Mouse (Mus musculus) natural killer cell, adult 2 months (primary cell): ENCODE results near the gene Csrnp3.

Experiments used
- DNase-seq, 2 experiments: peaks; one replicate each; pipeline ENCODE4 v3.0.0; 2022; ENCODE audit warnings: low spot score in 2 of 2

Gene Csrnp3

DNA sequence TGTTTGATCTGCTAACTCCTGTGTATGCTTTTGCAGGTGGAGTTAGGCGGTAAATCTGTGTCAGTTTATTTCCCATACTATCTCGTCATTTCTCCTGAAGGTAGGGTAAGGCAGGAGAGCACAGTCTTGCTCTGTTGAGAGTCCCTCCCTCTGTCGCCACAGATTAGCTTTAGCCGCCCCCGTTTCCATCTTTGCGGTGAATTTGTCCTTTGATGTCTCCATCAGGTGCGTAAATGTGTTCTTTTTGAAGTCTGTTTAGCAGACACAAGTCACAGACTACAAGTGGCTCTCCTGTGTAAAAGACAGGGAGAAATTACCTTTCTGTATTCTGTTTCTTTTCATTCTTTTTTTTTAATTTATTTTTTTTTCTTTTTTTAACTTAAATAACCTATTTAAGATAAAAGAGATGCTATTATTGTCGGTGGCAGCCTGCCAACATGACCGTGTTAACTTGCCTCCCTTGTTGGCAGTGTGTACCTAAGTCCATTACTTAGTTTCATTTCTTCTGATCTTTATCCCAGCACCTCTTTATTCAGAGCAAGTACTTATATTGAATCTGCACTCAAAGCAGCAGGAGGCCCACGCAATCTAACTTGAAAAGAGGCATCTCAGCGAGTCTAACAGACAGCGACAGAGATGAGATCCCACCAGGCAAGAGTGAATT is 25.5 kb downstream of the Csrnp3 start:
- DNase-seq, result no peak

DNA sequence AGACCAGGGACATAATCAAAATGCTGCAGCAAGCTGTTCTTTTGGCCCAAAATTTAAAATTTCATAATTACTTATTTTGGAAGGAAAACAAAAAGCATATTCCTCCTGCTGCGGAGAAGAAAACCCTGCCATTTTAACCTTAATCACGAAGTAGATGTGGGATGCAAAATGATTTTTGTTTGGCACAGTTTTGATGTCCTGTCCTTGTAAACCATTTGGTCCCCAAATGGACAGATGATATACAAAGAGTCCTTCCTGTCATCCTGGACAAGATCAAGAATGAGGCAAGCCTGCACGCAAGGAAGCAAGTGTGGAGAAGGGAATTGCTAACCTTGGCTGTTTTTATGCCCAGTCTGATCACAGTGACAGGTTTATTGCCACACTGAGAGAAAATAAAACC is 46.0 kb downstream of the Csrnp3 start:
- DNase-seq, result no peak

DNA sequence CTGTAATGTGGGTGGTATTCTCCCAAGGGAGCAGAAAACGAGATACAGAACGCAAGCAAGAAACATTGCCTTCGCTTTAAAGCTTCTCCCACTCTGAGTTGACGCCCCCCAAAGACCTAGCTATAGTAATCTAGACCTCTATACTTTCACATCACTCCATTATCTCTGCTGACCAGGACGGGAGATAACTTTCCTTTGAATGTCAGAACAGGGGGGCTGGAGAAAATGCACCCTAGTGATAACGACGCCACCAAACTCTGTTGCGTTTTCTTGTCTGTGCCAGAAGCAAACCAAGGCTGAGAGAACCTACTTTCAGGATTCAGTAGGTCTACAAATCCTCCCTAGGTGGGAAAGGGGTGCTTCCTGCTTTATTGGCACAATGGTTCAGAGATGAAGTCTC is 47.7 kb downstream of the Csrnp3 start:
- no peak for DNase-seq

DNA sequence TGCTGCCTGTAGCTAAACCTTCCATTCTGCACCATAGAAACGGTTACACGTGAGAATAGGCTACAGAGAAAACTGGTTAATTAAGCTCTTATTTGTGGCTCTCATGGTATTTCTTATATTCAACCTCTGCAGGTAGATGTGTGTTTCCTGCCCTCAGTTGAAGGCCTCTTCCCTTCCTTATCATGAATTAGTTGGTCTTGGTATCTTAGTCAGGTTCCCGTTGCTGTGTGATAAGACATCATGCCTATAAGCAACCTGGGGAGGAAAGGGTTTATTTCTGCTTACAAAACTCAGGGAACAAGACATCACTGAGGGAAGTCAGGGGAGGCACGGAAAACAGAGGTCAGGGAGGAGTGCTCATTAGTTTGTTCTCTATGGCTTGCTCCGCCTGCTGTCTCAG is 48.7 kb downstream of the Csrnp3 start:
- no peak for DNase-seq

DNA sequence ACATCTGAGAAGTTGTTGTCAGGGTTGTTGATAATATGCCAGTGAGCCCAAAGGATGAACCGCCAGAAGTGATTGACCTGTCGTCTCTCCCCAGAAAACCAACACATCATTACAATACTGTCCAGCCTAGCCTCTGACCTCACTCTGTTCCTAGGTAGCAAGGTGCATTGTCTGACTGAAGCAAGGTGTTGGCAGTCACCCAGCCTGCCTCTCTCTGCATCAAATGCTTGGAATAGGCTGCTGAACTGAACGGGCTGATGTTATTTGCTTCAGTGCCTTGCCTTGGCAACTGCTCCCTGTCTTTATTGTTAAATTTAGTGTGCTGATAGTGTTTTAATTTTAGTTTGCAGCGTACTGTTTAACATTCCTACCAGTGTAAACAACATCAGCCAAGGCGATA is 51.0 kb downstream of the Csrnp3 start:
- DNase-seq, result no peak

DNA sequence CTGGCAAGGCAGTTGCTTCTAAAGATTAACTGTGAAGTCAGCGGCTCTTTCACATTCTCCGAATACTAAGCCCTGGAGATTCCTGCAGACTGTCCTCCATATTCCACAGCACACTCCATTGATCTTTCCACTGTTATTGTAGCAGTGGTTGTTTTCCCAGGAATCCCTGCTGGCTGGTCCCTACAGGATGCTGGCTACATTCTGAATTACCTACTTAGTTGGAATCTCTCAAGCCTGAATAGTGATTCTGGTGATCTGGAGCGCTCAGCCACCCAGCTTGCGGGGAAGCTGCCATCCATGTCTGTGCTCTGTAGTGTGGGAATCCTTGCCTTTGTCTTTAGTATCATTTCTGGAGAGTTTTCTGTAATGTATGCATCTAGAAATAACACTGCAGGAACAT is 51.5 kb downstream of the Csrnp3 start:
- DNase-seq, result no peak

DNA sequence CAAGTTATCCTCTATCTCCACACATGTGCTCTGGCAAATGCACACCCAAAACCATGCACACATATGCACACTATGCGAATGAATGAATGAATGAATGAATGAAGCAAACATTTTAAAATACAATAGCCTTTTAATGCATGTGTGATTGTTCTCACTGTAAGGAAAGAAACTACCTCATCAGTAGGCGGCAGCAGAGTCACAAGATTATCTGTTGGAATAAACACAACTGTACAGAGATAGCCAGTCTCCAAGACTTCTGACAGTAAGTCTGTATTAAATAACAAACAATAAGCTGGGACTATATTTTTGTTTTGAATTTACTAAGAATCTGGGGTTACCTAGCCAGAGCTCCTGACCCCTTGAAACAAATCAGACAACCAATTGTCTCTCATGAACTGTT is 53.9 kb downstream of the Csrnp3 start:
- DNase-seq, result no peak

DNA sequence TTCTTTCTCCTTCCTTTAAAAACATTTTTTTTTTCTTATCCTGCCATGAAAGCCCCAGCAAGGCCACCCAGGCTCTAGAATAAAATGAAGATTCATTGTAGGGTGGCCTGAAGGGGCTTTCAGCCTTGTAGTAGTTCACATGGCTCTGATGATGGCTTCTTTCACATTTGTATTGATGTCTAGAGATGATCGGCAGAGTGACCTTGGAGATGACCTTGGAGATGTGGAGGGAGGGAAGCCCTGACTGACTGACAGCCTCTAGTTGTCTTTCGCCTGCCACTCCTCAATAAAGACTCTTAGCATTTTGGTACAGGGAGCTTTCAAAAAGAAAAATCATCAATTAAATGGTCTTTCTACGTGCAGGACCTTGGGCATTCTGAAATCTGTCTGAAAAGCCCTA is 63.0 kb downstream of the Csrnp3 start:
- DNase-seq, result no peak

DNA sequence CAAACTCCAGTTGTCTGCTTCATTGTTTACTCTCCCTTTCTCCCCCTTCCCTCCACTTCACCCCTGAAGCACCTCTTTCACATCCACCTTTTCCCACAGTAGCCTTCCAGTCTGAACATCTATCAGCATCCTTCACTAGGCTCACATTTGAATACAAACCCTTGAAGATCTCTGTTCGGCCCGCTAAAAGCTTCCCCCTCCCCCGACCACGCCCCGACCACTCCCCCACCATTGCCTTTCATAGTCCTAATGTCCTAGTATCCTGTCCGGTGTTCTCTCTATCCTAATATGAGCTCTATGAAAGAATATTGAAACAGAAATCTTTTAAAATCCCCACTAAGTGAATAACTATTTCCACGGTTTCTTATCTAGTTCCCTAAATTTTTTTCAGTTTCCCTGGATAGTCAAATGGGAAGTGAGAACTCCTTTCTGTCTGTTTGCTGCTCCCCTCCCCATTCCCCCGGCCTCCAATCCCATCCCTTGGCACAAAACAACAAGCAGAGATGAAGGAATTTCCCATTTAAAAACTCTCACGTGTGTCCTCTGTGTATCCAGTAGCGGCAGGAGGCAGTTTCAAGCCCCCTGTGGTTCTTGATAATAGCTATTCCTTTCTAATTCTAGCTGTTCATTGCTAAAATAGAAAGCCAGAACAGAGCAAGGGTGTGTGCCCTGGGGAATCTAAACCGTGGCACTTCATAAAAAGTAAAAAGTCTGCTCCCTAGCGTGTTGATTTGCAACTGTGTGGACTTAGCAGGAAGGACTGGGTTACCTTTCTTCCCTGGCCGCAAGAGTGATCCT is 64.4 kb downstream of the Csrnp3 start:
- no peak for DNase-seq

DNA sequence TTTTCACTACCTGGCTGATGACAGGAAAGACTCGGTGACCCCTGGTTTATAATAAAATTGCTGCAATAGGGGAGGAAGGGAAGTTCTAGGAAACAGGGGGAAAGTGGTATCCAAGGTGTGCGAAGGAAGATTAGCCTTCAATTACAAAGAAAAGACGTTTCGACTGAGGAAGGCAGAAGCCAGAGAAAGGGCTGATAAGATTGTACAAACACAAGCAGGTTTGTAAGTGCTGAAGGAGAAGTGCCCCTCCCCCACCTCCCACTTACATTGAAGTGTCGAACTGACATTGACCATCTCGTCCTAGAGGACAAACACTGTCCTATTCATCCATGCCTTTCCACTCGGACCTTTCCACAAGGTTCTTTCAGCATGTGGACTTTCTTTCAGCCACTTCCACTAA is 70.4 kb downstream of the Csrnp3 start:
- no peak for DNase-seq

DNA sequence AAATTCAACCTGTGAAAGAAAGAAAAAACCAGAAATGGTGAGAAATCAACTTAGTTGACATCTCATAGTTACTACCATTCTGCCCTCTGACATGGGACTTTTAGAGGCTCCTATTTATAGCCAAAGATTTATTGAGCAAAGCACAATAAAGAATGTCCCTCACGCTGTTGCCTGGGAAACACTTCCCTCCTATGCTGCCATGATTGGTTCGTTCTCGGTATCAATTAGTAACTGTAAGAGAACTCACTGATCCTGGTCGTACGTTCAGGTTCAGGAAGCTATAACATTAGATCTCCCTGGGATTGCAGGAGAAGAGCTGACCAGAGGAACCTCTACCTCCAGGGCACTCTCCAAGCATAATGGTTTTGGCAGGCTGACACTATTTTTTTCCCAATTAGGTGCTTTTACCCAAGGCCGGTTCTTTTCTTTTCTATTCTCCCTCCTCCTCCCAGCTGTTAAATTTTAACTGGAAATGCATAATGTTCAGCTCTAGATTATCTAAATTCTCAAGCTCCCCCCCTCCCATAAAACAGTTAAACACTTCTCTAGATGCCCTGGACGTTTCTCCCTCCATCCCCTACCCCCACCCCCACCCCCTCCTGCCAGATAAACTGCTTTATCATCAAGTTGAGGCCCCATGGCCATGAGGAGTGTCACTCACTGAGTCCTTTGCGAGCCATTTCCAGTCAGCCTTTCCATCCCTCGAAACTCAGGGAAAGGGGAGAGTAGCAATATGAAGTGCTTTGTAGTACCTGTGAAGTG is 75.3 kb downstream of the Csrnp3 start:
- DNase-seq, result no peak

DNA sequence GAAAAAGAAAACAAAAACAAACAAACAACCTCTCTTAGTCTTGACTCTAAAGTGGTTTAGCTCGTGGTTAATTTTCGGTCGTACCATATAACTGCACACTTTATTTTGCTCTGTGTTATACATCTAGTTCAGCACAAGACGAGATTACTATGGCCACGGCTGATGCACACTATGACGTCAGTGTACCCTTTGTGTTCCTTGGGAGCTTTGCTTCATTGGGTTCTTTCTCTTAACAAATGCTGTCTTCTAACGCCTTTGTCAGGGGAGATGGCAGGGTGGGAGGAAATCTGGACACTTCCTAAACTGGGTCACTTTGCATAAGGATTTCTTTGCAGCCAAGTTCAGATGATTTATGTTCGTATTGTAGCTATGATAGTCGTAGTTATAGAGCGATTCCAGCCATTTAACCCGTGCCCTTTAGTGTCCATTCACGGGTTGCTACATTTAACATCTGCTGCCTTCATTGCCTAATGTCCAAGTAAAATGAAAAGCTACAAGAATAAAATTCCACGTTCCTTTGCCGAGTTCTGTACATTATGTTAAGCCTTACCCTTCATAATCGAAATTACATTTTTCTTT is 79.9 kb downstream of the Csrnp3 start:
- no peak for DNase-seq

DNA sequence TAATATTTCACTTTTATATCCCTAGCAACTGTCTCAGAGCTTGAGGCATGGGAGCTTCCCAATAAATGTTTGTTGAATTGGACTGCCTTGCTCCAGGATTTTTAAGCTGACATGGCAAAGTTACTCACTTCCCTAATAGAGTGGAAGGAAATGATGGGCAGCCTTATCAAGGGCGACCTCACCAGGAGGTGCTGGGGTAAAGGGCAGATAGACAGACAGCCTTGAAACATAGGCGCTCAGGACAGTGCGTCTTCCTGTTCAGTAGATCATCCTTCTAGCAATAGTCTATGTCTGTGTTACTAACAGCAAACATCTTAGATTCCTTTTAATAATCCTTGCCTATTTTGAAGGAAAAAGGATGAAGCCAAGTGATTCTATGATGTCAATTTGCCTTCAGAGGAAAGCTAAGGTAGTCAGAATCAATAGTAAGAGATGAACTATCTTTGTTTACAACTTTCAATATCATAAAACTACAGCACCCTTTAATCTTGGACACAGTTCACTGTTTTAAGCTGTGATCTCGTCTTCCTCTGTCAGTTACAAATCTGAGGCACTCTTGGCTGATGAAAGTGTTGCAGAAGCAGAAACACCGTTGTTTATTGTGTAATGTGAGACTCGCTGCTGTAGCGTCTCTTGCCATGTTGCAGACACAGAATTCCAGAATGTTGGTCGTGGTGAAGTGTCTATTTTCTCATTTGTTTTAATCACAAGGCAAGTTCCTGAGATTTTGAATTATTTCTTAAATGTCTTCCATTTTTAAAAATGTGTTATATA is 81.6 kb downstream of the Csrnp3 start:
- no peak for DNase-seq

DNA sequence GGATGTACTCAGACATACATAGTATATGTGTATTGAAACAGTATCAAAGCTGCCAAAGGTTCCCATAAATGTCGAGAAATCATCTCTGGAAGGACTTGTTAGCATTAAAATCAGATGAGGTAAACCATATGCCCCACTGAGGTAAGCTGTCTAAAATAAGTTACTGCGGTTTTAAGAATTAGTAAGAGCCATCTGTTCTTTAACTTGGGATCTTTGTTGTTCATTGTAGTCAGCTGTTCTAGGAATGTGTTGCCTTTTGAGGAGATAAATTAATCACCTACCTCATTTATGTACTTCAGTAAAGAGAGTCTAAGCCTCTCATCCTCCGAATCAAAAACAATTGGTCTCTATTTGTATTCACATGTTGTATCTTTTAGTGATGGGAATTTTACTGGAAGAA is 83.7 kb downstream of the Csrnp3 start:
- DNase-seq, result no peak

DNA sequence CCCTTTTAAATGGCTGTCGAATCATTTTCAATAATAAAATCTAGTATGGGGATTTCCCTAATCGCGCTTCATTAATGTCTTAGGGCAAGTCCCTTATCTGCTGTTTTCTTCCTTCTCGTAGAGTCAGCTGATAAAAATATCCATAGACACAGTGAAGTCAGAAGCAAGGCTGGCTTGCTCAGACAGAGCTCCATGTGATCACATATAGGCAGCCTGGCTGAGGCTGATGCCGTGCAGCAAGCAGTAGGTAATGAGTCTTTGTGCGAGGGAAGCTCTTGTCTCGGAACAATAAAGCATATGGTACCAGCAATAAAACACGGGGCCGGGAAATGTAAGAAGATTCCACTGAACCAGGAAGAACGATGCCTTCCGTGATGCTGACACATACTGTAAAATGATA is 84.4 kb downstream of the Csrnp3 start:
- DNase-seq, result no peak

DNA sequence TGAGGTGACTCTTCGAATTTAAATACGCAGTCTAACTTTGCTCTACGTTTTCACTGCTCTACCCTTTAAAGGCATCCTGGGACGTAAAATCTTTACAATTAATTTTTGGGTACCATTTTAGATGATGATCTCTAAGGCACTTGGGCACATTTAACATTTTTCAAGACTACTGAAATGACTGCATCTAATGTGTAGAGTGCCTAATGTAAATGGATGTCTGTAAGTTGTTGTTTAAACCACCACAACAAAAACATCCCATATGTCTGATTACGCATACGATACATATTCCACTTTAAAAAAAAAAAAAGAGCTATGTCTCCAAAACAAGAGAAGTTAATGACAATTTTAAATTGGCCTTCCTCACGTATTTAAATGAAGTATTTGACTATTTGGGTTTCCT is 85.7 kb downstream of the Csrnp3 start:
- DNase-seq, result no peak

DNA sequence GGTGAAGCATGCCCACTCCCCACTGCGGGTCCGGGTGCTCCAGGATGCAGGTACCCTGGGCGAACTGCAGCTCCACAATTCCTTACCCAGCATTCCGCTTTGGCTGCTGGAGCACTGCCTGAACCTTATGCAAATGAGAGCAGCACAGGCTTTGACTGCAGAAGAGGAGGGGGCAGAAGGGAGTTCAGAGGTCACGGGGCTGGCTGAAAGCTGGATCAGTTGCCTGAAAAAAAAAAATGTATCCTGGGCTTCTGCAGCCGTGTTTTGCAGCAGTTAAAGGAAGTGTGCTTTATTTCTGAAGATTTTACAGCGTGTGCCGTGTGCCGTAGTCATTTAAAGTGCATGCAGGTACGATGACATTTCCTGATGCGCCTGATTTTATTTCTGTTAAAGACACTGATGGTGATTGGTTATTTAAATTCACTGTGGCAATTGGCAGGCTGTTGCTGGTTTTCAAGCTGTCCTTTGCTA is 86.3 kb downstream of the Csrnp3 start:
- no peak for DNase-seq

DNA sequence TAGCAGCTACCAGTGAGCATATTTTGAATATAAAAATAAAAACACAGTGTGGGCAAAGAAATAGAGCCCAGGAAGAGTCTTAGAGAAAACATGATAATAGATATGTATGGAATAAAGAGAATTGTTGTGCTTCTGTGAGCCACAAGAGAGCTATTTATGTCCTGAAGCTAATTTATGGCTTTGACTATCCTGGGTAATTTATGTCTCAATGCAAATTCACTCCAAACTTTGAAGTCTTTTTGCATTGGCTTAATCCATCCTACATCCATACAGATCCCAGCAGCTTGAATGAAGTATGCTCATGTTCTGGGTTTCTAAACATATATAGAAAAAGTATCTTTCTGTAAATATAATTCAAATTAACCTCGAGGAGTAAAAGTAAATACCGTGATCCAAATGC is 88.5 kb downstream of the Csrnp3 start:
- no peak for DNase-seq

DNA sequence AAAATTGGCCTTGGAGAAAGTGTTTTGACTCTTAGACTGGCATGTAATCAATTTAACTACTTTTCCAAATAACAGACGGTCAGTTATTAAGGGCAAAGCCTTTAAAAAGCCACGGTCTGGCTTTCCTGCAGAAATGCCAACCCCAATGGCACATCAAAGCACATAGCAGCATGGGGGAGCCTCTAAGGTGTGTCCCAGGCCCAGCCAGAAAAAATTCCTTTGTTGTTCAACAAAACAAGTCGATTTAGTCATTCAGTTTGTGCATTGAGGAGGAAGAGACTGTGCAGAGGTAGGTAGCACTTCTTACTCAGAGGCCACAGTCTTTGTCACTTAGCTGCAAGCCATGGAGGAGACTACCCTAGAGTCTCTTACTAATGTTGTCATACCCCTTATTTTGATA is 93.3 kb downstream of the Csrnp3 start:
- no peak for DNase-seq

DNA sequence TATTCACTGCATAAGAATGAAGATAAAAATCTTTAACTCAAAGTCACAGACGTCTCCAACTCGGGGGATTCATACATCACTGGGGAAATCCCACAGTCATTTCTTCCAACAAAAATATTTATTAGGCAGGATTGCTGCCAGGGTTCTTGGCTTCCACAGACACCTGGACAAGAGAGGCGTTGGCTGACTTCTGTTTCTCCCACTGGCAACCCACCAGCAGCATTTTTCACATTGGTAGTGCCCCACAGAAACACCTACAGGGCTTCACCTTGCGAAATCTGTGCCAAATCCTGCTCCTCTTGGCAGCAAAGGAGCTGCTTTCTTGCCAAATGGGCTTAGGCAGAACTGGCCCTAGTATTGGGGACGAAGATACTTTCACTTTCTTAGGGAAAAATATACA is 94.8 kb downstream of the Csrnp3 start:
- no peak for DNase-seq

DNA sequence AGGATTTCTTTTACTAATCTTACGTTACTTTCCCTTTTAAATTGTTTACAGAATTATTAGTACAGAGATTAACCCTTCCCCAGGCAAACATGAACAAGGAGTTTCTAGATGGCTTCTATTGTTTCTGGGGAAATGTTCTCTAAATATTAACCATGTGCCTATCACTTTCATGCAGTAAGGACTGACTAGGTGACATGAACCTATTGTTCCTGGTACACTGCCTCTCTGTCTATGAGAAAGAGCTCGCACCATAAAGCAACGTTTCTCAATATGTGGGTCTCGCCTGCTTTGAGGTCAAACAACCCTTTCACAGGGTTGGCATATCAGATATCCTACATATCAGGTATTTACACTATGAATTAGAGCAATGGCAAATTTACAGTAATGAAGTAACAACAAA is 96.8 kb downstream of the Csrnp3 start:
- DNase-seq, result no peak

DNA sequence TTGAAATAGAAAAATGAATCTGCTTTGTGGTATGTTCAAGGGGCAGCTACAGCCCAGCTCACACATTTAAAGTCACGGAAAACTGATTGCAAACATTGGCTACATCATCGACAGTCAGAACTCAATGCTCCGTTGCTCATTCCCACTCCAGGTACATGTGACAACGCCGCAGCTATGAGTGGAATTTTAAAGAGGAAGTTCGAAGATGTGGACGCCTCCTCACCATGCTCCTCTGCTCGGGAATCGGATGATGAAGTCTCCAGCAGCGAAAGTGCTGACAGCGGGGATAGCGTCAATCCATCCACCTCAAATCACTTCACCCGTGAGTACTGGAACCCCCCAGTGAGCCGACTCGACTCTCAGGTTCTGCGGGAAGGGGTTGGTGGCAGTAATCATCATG is 103.2 kb downstream of the Csrnp3 start:
- DNase-seq, result no peak
